Mouse (Mus musculus): Measurements from ENCODE around the gene Enpp5.
A peak's percentile ranks its signal among the peaks of the same experiment; 100 is the strongest.

The Enpp5 gene

DNA sequence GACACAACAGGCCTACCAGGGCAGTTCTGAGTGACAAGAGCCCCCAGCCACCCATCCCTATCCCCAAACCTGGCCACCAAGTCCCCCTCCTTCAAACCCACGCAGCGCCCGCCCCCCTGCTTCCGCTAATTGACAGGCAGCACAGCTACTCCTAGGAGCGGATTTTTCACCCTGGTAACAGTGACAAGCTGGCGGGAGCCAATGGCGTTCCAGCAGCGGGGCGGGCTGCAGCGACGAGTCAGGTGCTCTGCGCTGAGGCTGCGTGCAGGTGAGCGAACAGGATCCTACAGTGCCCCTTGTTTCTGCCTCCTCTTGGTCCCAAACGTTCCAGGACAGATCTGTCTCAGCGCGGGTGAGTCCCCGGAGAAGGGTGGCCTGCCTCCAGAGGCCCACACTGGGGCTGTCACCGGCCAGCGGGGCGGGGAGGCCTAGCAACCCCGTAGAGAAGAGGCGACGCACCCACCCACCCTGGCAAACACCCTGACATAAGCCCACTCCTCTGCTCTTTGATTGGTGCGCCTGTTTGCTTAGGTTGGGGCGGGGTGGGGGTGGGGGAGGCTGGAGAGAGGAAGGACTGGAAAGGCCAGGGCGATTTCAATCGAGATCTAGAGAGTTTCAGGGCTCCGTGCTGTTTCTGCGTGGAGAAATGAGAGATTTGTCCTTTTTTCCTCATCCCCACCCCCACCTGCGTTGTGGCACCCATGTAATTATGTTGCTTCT lies at the start of gene Enpp5:
TSS of gene Enpp5 (plus strand) at position 183 of the 720 bp plus-strand sequence.
- peak; percentile 82 to 85 for DNase-seq (ENCODE audit: low spot score in 2 of 2)

DNA sequence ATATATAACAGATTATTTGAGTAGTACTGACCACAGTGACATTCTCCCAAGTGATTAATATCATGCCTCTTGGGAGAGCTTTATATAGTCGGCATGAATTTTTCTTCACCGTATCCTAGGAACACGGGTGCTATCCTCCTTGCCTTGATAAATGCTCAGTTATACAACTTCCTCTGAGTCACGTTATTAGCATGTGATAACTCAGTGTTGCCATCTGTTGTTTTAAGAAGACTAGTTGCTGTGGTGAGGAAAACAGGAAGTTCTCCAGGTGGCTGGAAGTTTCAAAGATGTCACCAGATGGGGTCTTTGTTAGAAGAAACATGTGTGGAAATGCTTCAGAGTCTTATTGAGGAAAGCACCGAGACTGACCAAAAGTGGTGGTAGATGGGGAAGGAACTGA lies 49.0 kb upstream of the Enpp5 start:
- DNase-seq (ENCODE audit: low spot score in 2 of 2) = peak; percentile 38 to 75

DNA sequence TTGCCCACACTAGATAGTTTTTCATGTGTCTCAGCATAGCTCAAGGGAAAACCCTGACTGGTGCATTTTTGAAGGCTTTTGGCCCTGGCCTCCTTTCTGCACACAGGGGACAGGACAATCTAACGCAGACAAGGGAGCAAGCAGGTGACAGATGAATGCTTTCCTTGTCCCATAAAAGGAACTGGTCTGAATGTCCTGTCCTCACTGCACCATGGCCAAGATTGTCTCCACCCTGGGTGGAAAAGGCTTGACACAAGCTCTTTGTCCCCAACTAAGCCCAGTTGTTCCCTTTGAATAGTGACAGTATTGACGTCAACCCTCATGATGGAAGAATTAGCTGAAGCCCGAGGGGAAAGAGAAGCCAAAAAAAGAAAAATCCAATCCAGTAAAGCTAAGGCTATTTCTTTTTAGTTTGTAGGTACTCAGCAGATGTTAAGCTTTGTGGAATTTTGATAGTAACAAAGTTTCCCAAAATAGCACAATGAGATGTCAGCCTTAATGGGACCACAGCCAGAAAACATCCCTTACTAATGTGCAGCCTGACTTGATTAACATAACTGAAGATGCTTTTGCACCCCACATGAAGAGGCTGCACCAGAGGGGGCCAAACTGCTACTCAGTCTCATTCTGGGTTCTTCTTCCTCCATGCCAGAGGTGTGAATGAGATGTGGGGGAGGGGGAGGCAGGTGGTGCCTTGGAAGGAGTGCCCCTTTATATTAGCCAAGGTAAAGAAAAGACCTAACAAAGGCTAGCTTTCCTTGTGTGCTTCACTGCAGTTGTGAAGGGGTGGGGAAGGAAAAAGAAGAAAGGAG lies 47.6 kb upstream of the Enpp5 start:
- peak; percentile 37 to 68 for DNase-seq (ENCODE audit: low spot score in 2 of 2)

DNA sequence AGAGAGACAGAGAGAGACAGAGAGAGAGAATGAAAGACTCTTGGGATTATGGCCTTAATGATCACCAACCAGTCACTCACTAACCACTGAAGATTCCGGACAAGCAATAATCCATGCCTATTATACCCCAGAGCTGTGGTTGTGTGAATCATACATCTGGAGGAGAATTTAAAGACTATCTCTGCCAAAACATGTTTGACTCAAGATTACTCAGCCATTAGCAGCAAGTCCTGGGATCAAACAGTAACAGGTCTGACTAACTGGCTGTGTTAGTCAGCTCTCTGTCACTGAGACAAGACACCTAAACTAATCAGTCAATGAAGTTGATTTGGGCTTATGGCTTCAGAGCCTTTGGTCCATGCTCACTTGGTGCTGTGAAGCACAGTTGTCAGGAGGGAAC lies 43.6 kb upstream of the Enpp5 start:
- no peak for DNase-seq (ENCODE audit: low spot score in 2 of 2)

DNA sequence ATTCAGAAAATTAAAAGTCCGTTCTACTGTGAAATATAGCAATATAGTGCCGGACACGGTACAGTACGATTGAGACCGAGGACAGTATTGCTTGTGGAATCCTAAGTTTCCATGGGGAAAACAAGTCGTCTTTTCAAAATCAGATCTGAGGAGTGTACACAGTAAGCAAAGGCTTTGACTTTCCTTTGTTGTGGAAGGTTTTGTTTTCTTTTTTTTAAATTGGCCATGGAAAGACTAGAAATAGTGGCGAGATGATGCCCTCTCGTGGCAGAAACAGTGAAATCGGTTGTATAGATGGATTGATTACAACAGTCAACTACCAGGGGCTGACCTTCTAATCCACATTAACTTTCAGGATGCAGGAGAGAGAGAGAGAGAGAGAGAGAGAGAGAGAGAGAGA lies 40.0 kb upstream of the Enpp5 start:
- peak in 1 of 2 experiments; percentile 27 for DNase-seq (ENCODE audit: low spot score in 2 of 2)

DNA sequence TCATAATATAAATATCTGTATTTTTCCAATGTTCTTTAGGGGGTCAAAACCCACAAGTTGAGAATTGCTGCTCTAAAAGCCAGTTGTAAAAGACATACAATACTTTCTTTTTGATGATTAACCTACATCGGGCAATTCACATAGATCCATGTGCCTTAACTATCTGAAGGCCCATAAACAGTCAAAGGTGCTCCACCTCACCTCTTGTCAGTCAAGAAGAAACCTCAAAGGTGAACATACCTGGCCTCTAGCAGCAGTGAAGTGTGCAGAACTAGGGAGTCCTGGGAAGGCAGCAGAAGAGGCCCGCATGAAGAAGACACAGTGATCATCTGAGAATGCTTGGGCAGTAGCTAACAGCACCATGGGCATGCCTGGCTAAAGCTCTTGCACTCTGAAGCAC lies 38.2 kb upstream of the Enpp5 start:
- DNase-seq (ENCODE audit: low spot score in 2 of 2) = no peak

DNA sequence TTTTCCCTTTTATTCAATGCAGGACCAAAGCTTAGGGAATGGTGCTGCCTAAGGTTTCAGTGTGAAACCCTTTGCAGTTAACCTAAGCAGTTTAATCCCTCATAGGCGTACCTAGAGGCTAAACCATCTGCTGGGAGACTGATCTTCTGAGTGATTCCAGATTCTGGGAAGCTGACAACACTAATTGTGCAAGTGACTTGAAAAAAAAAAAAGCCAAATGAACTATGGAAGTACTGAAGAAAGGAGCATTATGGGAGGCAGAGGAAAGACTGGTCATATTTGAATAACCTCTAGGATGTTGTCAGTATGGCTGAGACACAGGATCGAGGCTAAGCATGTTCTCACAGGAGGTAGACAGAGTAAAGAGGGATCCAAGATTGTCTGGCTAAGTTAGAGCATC lies 36.3 kb upstream of the Enpp5 start:
- no peak for DNase-seq (ENCODE audit: low spot score in 2 of 2)

DNA sequence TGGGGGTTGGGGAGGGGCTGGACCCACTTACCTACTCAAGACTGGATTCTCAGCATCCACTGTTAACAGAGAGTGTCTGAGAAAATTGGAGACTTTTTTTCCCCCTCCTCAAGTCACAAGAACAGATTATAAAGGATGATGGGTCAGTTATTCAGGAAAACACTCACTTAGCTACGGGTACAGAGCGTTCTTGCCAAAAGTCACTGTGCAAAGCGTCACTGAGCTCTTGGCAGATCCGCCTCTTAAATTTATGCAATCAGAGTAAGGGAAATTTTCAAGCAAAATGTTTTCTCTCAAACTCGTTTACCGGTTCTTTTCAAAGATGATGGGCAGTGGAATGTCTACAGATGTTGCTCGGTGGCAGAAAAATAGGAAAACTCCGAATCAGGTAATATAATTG lies 35.8 kb upstream of the Enpp5 start:
- DNase-seq (ENCODE audit: low spot score in 2 of 2) = peak in 1 of 2 experiments; percentile 20

DNA sequence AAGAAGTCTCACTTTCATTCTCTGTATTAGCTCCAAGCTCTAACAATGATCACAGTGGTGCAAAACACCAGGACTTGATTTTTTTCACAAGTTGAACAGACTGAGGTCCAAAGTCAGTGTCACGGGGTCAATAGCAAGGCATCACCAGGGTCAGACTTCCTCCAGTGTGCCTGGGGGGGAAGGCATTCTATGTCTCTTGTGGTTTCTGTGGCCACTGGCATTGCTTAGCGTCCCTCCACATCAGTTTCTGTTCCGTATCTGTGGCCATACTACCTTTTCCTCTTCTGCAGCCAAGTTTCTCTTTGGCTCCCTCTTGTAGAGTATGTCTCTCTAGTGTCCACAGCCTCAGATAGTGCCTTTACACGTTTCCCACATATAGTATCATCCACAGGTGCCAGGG lies 25.2 kb upstream of the Enpp5 start:
- peak in 1 of 2 experiments; percentile 23 for DNase-seq (ENCODE audit: low spot score in 2 of 2)

DNA sequence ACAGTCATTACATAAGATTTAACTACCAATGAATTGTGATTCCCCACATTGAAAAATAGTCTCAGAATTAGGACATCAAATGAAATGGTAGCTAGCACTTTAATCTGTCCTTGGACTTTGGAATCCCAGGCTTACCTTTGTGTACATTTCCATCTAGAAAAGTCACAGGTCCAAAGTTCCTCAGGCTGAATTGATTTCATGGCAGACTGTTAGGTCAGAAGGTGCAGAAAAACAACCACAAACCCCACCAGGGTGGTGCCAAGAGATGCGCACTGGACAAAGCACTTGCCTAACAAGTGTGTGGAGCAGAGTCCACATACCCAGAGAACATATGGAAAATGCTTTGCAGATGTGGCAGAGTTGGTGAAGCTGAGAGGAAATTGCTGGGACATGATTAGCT lies 21.5 kb upstream of the Enpp5 start:
- DNase-seq (ENCODE audit: low spot score in 2 of 2) = no peak

DNA sequence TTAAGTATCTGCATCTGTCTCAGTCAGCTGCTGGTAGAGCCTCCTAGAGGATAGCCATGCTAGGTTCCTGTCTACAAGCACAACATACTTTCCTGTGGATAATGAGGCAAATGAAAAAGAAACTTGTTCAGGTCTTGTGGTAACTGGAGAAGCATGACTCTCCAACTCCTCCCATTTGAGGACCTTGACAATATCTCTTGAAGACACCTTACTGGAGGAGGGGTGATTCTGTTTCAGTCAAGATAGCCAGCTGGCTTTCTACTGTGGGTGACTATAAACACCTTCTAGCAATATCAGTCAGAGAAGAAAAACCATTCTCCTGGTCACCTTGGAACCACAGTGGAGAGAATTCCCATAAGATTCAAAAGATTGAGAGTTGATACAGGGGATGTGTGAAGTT lies 20.5 kb upstream of the Enpp5 start:
- no peak for DNase-seq (ENCODE audit: low spot score in 2 of 2)

DNA sequence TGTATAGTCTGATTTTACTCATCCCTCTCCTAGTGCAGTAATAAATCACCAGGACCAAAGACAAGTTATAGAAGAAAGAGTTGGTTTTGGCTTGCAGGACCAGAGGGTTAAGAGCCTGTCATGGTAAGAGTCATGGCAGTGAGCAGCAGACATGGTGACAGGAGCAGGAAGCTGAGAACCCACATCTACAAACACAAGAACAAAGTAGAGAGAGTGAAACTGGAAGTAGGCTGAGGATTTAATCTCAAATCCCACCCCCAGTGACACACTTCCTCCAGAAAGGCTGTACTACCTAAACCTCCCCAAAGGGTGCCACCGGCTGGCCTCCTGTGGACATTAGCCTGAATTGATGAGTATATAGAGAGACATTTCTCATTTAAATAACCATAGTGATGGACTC lies 17.8 kb upstream of the Enpp5 start:
- no peak for DNase-seq (ENCODE audit: low spot score in 2 of 2)

DNA sequence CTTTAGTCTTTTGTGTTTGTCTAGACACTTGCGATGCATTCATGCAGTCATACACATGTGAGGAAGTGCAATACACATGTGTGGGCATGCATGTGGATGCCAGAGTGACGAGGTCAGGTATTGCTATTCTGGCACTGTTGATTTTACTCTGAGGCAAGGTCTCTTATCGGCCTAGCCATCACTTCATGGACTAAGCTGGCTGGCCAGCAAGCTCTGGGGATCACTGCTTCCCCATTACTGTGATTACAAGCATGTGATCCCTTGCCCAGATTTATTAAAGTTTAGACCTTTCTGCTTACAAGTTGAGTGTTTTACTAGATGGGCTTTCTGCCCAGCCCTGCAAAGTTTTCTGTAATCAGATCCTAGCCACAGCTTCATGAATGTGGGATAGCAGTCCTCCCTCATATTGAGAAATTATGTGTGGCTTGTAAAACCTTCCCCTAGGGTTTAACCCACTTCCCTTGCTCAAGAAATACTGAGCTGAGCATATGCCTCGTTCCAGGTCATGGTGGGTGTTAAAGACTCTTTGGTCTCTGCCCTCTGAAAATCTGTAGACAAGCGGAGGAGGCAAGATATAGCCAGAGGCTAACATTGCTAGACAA lies 17.2 kb upstream of the Enpp5 start:
- no peak for DNase-seq (ENCODE audit: low spot score in 2 of 2)

DNA sequence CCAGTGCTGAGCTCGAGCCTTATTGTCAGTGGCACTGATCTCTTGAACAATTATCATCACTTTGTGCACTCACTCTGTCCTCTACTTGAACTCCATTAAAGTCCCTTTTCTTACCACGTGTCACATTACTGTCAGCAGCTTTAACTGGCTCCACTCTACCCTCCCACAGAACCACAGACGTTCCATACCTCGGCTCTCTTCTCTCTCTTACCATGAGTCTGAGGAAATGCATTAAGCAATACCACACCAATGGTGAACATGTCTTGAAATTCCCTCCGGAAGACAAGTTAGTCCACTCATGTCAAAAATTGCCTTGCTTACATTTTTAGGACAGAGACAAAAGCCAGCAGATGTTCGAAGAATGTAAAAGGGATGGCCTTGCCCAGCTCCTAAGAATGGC lies 9.7 kb upstream of the Enpp5 start:
- DNase-seq (ENCODE audit: low spot score in 2 of 2) = no peak

DNA sequence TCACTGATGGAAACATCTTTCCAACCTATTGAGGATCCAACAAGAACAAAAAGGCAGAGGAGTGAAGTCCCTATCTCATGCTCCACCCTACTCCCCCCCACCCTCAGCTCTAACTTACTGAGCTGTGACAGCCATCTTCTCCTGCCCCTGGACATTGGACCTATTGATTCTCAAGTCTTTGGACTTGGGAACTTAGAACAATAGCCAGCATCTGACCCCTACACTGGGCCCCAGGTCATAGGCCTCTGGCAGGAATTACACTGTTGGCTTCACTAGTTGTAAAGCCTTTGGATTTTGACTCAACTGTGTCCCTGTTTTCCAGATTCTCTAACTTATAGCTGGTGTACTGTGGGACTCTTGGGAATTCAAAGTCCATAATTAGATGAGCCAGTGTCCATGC lies 6.9 kb upstream of the Enpp5 start:
- DNase-seq (ENCODE audit: low spot score in 2 of 2) = no peak

DNA sequence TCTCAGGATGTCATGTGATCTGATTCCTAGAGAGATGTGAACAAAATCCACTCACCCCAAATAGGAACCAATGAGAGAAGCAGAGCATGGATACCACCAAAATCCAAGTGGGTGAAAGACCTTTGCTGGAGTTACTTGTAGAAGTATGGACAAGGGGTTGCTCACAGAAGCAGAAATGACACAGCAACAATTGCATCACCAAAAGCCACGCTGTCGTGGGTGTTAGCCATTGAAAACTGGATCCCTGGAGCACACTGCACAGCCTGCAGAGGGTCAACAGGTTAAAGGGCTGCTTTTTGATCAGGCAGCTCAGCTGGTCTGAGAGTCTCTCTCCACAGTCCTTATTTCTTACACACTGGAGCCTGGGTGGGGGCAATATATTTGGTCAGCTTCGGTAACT lies 3.0 kb upstream of the Enpp5 start:
- DNase-seq (ENCODE audit: low spot score in 2 of 2) = no peak

DNA sequence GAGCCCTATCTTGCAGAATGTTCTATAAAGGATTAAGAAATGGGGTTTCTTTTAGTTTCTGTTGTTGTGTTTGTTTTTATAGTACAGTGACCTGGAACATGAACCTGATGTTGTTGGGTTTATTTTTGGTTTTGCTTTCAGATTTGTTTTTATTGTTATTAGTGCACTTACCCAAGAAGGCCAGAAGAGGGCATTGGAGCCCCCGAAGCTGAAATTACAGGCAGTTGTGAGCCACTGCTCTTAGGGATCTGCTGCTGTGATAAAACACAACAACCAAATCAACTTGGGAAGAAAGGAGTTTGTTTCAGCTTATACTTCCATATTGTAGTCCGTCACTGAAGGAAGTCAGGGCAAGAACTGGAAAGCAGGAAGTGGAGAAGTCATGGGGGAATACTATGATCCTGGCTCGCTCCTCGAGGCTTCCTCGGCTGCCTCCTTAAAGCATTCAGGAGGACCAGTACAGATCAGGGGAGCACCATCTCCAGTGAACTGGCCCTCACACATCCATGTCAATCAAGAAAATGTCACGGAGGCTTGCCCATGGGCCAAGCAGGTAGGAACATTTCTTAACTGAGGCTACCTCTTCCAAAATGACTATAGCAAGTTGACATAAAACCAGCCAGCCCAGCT lies 2.4 kb upstream of the Enpp5 start:
- DNase-seq (ENCODE audit: low spot score in 2 of 2) = peak; percentile 53 to 56

DNA sequence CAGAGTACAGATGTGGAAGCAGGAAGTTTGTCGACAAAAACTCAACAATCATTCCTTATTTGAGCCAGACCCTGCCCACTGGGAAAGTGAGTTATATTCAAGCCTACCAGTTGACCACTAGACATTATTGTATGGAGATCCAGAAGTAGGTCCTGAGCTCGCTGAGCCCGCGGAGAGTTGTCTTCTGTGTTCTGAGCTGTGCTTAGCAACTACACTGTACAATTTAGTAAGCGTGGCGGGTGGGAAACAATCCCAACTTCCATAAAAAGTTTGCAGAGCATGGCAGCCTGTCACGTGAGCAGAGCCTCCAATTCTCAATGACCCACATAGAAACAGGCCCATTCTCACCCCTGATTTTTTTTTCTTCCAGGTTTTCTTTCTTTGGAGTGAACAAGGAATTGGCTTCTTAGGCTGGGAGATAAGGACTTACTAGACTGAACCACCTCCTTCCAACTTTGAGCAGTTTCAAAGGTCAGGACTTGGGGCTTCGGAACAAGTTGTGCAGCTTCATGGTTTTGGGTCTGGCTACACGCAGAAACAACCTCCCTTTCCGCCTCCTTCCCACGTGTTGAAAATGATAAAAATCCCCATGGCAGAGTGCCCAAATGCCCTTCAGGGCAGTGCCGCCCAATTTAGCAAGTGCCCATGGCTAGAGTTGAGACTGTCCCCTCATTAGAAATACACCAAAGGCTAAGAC lies 1.3 kb upstream of the Enpp5 start:
- DNase-seq (ENCODE audit: low spot score in 2 of 2) = no peak

DNA sequence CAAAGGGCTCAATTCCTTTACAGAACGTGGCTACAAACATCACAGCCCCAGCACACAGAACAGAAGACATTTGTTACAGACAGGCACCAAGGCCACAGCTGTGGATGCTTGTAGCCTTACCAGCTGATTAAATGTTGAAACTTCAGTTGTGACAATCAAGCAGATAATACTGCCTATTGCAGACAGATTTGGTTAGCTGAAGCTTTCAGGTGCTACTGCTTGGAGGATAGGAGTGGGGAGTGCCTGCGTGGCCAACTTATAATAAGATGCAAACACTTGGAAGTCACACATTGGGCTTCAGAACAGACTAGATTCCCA lies 811 bp upstream of the Enpp5 start:
- no peak for DNase-seq (ENCODE audit: low spot score in 2 of 2)

DNA sequence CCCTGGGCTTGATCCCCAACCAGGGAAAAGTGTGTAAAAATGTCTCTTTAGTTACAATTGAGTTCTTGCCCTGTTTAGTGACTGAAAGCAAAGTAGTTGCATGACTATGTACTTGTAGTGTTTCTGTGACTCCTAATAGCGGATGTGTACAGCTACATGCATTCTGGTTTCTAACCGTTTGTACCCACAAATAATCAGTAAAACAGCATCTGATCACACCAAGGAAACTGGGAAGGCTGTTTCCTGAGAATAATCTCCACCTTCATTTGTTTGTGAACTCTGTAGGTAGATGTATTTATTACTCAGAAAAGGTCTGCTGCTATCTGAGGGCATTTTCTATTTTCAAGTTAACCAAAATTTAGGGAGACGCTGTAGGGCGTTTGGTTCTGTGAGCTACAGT lies 4.5 kb downstream of the Enpp5 start:
- no peak for DNase-seq (ENCODE audit: low spot score in 2 of 2)

DNA sequence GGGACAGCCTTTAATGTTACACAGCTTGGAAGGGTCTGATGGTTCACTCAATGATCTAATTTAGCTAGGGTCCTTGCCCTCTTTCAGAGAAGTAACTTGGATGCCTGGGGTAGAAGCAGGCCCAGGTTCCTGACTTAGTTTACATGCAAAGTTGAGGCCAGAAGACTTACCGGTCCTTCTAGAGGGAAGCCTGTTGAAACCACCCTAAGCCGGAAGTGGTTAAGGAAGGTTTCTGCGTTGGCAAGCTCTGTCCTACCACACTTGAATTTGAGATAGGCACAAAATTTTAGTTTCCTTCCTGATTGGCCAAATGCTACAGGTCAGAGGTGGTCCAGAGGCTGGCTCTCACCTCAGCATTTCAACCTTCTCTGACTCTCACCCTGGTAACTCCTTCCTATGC lies 9.6 kb downstream of the Enpp5 start:
- DNase-seq (ENCODE audit: low spot score in 2 of 2) = no peak

DNA sequence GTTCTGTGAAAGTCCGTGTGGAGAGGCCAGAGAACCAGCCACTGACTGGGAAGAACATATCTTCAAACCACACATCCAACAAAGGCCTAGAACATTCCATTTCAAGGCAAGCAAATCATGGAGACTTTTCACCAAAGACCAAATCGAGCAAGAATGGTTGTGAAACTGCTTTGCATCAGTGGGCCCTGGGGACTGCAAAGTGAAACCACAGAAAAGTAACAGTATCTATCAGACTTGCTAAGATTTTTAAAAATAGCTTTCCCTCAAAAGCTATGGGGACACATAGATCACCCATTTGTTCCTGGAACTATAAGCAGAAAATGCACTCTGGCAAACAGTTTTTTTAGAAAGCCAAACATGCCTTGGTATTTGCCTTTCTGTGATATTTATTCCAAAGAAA lies 12.3 kb downstream of the Enpp5 start:
- no peak for DNase-seq (ENCODE audit: low spot score in 2 of 2)
